Mouse (Mus musculus): ENCODE results near the gene Sfmbt1.

- no peak for TF ChIP-seq CTCF (IDR thresholded peaks at IDR 0.05; ENCODE audit: low read depth, low read length)
- TF ChIP-seq POLR2A (IDR thresholded peaks at IDR 0.05; ENCODE audit: borderline replicate concordance, low read depth, low read length) = no peak
These were observed 48.0 kb upstream of the Sfmbt1 start for GRCm38 (mm10) chr14:30666604-30667003.
